Mouse (Mus musculus) liver, embryonic 16.5 days (tissue): Measurements from ENCODE around the gene Gm6465. TPM values are rescaled to one million over a fixed set of nuclear protein-coding genes. Genes with fewer than 3 reads are reported as not detected.
"Not testable (repeated sequence)": the region's sequence is repeated elsewhere in the genome, so short reads cannot be mapped to it uniquely, and the experiment has no call there.

Experiments used
- ATAC-seq: fragments of 200-750 bp; cut with Nextera tagmentation; 2 replicates; pipeline ENCODE4 v1.8.0; 2017; ENCODE audit warnings: low read depth, mild to moderate bottlenecking, moderate number of reproducible peaks, moderate library complexity
- H3K27ac ChIP-seq: fragments of 300-500 bp; sonication (generic); 2 replicates; pipeline ENCODE4 v1.5.1; 2014; ENCODE audit warnings: mild to moderate bottlenecking, low read length
- H3K27me3 ChIP-seq: fragments of 300-500 bp; sonication (generic); 2 replicates; pipeline ENCODE4 v1.6.1; 2014; ENCODE audit warnings: low read depth, low read length, mixed read lengths; ENCODE audit not compliant: control insufficient read depth, insufficient read depth
- H3K36me3 ChIP-seq: fragments of 300-500 bp; sonication (generic); 2 replicates; pipeline ENCODE4 v1.6.1; 2014; ENCODE audit warnings: mild to moderate bottlenecking; ENCODE audit not compliant: control insufficient read depth, insufficient read depth
- H3K4me1 ChIP-seq: fragments of 300-500 bp; sonication (generic); 2 replicates; pipeline ENCODE4 v1.6.1; 2014; ENCODE audit warnings: low read depth, low read length, mixed read lengths; ENCODE audit not compliant: control insufficient read depth
- H3K4me2 ChIP-seq: fragments of 300-500 bp; sonication (generic); 2 replicates; pipeline ENCODE4 v1.6.1; 2014; ENCODE audit warnings: low read depth, low read length, mixed read lengths
- H3K4me3 ChIP-seq: fragments of 300-500 bp; sonication (generic); 2 replicates; pipeline ENCODE4 v1.5.1; 2014; ENCODE audit warnings: low read depth, mild to moderate bottlenecking, low read length
- H3K9ac ChIP-seq: fragments of 300-500 bp; sonication (generic); 2 replicates; pipeline ENCODE4 v1.6.1; 2014; ENCODE audit warnings: low read depth, low read length
- H3K9me3 ChIP-seq: fragments of 300-500 bp; sonication (generic); replicated peaks from 2 replicates; pipeline ENCODE4 v1.6.1; 2016; ENCODE audit warnings: low read length; ENCODE audit not compliant: control insufficient read depth
- WGBS: fragments of 180-500 bp; shearing (Covaris S2); extraction: QIAGEN DNeasy Blood & Tissue Kit; methylation state at CpG from one replicate; pipeline ENCODE4 v1.1.7; 2014; ENCODE audit not compliant: insufficient replicate concordance; 5-methylcytosine and 5-hydroxymethylcytosine counted together
- polyA plus RNA-seq: library from polyadenylated mRNA; unstranded; fragments of >200 nt; fragmentation: Nextera tagmentation; extraction: Ambion mirVana; gene quantifications from 2 replicates; pipeline ENCODE4 v1.2.1, GENCODE M21; 2015

Gm6465 gene
- not detected in 2 replicates for polyA plus RNA-seq

- not testable (repeated sequence) for ATAC-seq, H3K4me3 ChIP-seq, H3K27me3 ChIP-seq, H3K9me3 ChIP-seq, H3K9ac ChIP-seq, H3K4me1 ChIP-seq, H3K27ac ChIP-seq, H3K36me3 ChIP-seq, H3K4me2 ChIP-seq
- WGBS = 31% methylated on average over 1 of the region's 2 CpGs
Measured at GRCm38 (mm10) chr5:11845239-11845638, at the start of gene Gm6465. Gm6465 (plus strand) TSS chr5:11845539.

GRCm38 (mm10) chr5:11845824-11846223 is 485 bp downstream of the Gm6465 start:
- WGBS = 37% methylated on average over 1 of the region's 1 CpGs

GRCm38 (mm10) chr5:11857909-11858308 is 12.6 kb downstream of the Gm6465 start:
- not testable (repeated sequence) for H3K4me2 ChIP-seq, H3K4me3 ChIP-seq, H3K4me1 ChIP-seq, ATAC-seq, H3K27ac ChIP-seq, H3K36me3 ChIP-seq, H3K27me3 ChIP-seq, H3K9me3 ChIP-seq, H3K9ac ChIP-seq

More at GRCm38 (mm10) chr5:11845824-11846223, 485 bp downstream of the Gm6465 start:
- H3K9me3 ChIP-seq, H3K4me2 ChIP-seq, H3K9ac ChIP-seq, H3K36me3 ChIP-seq, H3K27ac ChIP-seq, H3K4me3 ChIP-seq, ATAC-seq, H3K27me3 ChIP-seq, H3K4me1 ChIP-seq: not testable (repeated sequence)

Other genes with a start within 250 kb of the Gm6465 start
- not detected in 2 replicates for gene Gm8922, start 163.6 kb upstream of the Gm6465 start, polyA plus RNA-seq
- not detected in 2 replicates for gene Gm8926, start 75.0 kb upstream of the Gm6465 start, polyA plus RNA-seq
- gene 4933402N22Rik, start 72.5 kb downstream of the Gm6465 start, polyA plus RNA-seq = not detected in 2 replicates